Mouse (Mus musculus) stomach, postnatal 0 days (tissue): Measurements from ENCODE around the gene Spata2. TPM values are rescaled to one million over a fixed set of nuclear protein-coding genes. Genes with fewer than 3 reads are reported as not detected.

Experiments
- ATAC-seq: fragments of 200-750 bp; cut with Nextera tagmentation; 2 replicates; pipeline ENCODE4 v1.8.0; 2017; ENCODE audit not compliant: low FRiP score, low TSS enrichment
- DNase-seq: peaks from one replicate; pipeline ENCODE4 v3.0.0-alpha.2; 2016; ENCODE audit warnings: low spot score
- H3K27ac ChIP-seq: fragments of 300-500 bp; sonication (generic); replicated peaks from 2 replicates; pipeline ENCODE4 v1.5.1; 2014; ENCODE audit warnings: mild to moderate bottlenecking, control low read depth
- H3K27me3 ChIP-seq: fragments of 300-500 bp; sonication (generic); 2 replicates; pipeline ENCODE4 v1.6.1; 2014; ENCODE audit warnings: low read length; ENCODE audit not compliant: control insufficient read depth, insufficient read depth
- H3K36me3 ChIP-seq: fragments of 300-500 bp; sonication (generic); 2 replicates; pipeline ENCODE4 v1.6.1; 2014; ENCODE audit warnings: low read length, mixed read lengths; ENCODE audit not compliant: control insufficient read depth, insufficient read depth
- H3K4me1 ChIP-seq: fragments of 300-500 bp; sonication (generic); replicated peaks from 2 replicates; pipeline ENCODE4 v1.6.1; 2014; ENCODE audit warnings: antibody characterized with exemption; ENCODE audit not compliant: control insufficient read depth, insufficient read depth
- H3K4me2 ChIP-seq: fragments of 300-500 bp; sonication (generic); replicated peaks from 2 replicates; pipeline ENCODE4 v1.6.1; 2014; ENCODE audit warnings: low read depth, mild to moderate bottlenecking, control low read depth, moderate library complexity
- H3K4me3 ChIP-seq: fragments of 300-500 bp; sonication (generic); 2 replicates; pipeline ENCODE4 v1.5.1; 2014; ENCODE audit warnings: low read depth, low read length, control low read depth
- H3K9ac ChIP-seq: fragments of 300-500 bp; sonication (generic); 2 replicates; pipeline ENCODE4 v1.6.1; 2014; ENCODE audit warnings: mild to moderate bottlenecking, low read length, control low read depth, mixed read lengths
- H3K9me3 ChIP-seq: fragments of 300-500 bp; sonication (generic); 2 replicates; pipeline ENCODE4 v1.6.1; 2016; ENCODE audit warnings: low read length; ENCODE audit not compliant: control insufficient read depth
- CTCF ChIP-seq: IDR thresholded peaks from 2 replicates; pipeline ENCODE4 v1.5.1; 2016; ENCODE audit warnings: antibody characterized with exemption, low read depth, mild to moderate bottlenecking, moderate library complexity
- EP300 ChIP-seq: optimal IDR thresholded peaks from 2 replicates; pipeline ENCODE3; 2016; ENCODE audit warnings: antibody characterized with exemption
- WGBS: fragments of 180-500 bp; shearing (Covaris S2); extraction: QIAGEN DNeasy Blood & Tissue Kit; methylation state at CpG from one replicate; pipeline ENCODE4 v1.1.7; 2014; 5-methylcytosine and 5-hydroxymethylcytosine counted together
- polyA plus RNA-seq: library from polyadenylated mRNA; unstranded; fragments of >200 nt; fragmentation: Nextera tagmentation; extraction: Ambion mirVana; gene quantifications from 2 replicates; pipeline ENCODE4 v1.2.1, GENCODE M21; 2015

Gene Spata2
- polyA plus RNA-seq, 1 experiment from 2014 or later: 9.4 TPM

DNA sequence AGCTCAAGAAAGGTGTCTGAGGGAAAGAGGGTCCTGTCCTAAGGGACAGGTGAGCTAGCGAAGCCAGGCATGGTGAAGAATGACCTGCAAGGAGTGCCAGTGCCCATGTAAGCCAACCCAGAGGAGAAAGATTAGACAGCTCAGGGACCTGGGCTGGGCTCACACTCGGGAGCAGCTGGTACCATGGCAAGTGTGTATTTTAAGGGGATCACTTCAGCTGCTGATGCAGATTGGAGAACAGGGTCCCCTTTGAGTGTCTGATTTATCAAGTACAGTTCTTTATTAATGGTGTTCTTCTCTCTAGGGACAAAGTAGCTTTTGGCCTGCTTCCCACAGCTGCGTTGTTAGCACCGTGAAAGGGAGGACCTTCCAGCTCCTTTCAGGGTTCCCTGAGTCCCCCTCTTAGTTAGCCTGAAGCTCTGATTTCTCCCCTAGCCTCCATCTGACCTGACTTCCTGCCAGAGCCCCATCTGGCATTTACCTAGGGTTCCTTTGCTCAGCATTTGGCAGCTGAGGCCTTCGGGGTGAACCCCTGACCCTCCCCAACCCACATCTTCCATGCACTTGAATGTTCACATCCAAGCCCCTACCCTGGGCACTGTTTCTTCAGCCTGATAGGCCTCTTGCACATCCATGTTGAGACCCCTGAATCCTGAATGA, 36.2 kb downstream of the Spata2 start:
- no peak for ATAC-seq
- no peak overlapping the region for H3K4me3 ChIP-seq
- peaks cover 14% of the 10 kb centered on the region for H3K36me3 ChIP-seq
- H3K4me2 ChIP-seq: no peak overlapping the region
- H3K27ac ChIP-seq: no peak overlapping the region
- DNase-seq: no peak
- TF ChIP-seq EP300 (no peak), CTCF (no peak)
- no peak overlapping the region for H3K9ac ChIP-seq
- no peaks in the 10 kb centered on the region for H3K9me3 ChIP-seq
- no peaks in the 10 kb centered on the region for H3K4me1 ChIP-seq
- no peaks in the 10 kb centered on the region for H3K27me3 ChIP-seq
- WGBS: 84% methylated on average over 5 of the region's 5 CpGs

DNA sequence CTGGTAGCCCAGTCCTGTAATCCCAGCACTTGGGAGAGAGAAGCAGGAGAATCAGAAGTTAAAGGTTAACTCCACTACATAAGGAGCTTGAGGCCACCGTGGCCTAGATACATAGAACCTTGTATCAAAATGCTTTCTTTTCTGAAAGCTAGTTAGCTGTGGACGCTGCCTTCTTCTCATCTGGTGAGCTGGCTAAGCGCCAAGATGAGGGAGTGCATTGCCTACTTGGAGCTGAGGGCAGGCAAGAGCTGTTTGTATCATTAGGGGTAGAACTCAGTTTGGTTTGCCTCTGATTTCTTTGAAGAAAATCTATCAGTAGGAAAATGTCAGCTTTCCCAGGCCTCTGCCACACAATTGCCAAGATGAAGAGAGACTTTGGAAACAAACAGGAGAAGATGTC, 38.9 kb downstream of the Spata2 start:
- WGBS: 51% methylated on average over 3 of the region's 3 CpGs
- TF ChIP-seq EP300: no peak
- TF ChIP-seq CTCF: no peak
- H3K9me3 ChIP-seq: no peaks in the 10 kb centered on the region
- H3K9ac ChIP-seq: no peak overlapping the region
- H3K27me3 ChIP-seq: no peaks in the 10 kb centered on the region
- H3K4me3 ChIP-seq: no peak overlapping the region
- H3K36me3 ChIP-seq: peaks cover 14% of the 10 kb centered on the region
- no peak for DNase-seq
- no peak for ATAC-seq
- H3K27ac ChIP-seq: no peak overlapping the region
- no peak overlapping the region for H3K4me2 ChIP-seq
- H3K4me1 ChIP-seq: no peaks in the 10 kb centered on the region

DNA sequence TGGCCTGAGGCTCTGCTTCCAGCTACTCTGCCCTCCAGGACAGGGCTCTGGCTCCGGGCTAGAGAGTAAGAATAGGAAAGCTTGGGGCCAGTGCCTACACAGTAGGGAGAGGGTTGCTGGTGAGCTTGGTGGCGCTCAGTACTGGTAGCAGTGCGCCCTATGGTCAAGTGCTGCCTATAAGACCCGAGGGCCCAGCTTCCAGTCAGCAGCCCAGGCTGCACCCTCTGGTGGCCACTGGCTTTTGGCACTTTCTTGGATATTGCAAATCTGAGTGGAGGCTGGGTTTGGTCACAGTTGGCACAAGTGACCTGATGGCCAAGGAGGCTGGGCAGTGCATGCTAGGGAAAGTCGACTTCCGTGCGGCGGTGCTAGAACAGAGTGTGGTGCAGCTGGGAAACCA, 42.0 kb downstream of the Spata2 start:
- Histone ChIP-seq H3K27me3 (no peaks in the 10 kb centered on the region), H3K27ac (no peak overlapping the region), H3K4me1 (no peaks in the 10 kb centered on the region), H3K36me3 (peaks cover 14% of the 10 kb centered on the region), H3K9ac (no peak overlapping the region), H3K4me3 (no peak overlapping the region), H3K9me3 (no peaks in the 10 kb centered on the region), H3K4me2 (no peak overlapping the region)
- DNase-seq (no peak), ATAC-seq (peak; percentile 28; the same call in 1 of the 2 replicates)
- TF ChIP-seq EP300 (no peak), CTCF (peak; percentile 50)
- WGBS: 88% methylated on average over 8 of the region's 8 CpGs

DNA sequence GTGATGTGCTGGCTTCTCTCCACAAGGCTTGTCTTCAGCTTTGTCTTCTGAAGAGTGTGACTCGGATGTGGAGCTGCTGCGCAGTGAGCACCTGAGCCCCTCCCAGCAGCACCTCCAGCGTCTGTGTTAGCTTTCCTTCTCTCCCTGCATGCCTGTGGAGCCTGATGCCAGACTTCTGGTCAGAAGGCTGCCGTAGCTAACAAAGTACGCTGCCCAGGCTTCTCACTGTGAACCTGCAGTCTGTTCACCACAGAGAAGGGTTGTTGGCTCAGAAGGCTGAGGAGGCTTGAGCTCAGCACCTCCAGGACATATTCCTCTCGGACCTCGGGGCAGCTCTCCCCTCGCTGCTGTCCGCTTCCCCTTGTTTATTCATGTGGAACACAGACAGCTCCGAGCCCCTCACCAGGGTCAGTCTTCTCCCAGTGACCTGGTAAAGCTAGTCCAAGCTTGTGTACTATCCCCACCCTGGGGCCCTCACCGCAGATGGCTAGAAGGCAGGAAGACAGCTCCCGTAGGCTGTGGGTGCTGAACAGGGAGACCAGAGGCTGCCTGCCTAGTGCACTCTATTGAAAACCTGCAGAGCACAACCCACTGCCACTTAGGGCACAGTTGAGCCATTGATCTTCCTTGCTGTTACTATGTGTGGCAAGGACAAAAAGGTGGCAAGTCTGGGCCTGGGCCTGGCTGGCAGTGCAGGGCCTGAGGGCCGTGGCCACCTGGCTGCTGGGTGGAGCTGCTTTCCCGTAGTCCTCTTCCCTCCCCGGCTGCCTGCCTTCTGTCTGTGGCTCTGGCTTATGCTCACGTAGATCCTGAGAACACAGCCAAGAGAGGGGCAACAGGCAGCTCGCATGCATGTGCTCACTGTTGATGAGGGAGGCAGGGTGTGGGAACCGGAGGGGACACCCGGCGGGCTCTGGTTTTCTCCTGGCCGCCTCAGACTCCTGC, 43.1 kb downstream of the Spata2 start:
- H3K27me3 ChIP-seq: no peaks in the 10 kb centered on the region
- TF ChIP-seq CTCF: no peak
- no peak for TF ChIP-seq EP300
- 77% methylated on average over 21 of the region's 21 CpGs for WGBS
- no peak overlapping the region for H3K4me3 ChIP-seq
- no peaks in the 10 kb centered on the region for H3K9me3 ChIP-seq
- H3K4me1 ChIP-seq: no peaks in the 10 kb centered on the region
- H3K4me2 ChIP-seq: no peak overlapping the region
- 0 out of 2 replicates have a peak overlapping the region, but pooled peaks have one; percentile 24 for H3K27ac ChIP-seq
- no peak for DNase-seq
- no peak overlapping the region for H3K9ac ChIP-seq
- peaks cover 8% of the 10 kb centered on the region; the same call in 1 of the 2 replicates for H3K36me3 ChIP-seq
- ATAC-seq: peak; percentile 25; the same call in 1 of the 2 replicates

DNA sequence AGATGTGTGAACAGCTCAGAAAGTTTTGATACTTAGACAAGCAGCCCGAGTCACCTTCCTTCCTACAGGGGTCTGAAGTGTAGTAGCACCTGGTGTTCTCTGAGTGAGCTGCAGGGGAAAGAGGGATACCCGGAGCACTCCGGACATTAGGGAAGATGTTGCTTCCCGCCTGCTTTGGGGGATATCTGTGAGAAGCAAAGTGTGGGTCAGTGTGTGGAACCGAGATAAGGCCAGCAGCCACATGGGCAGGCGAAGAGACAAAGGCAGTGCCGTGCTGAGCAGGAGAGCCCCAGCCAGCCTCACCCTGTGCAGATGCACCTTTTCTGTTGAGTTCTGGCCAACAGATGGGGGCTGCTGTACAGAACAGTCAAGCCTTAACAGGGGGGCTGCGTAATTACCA, 45.1 kb downstream of the Spata2 start:
- Histone ChIP-seq H3K9ac (no peak overlapping the region), H3K36me3 (no peaks in the 10 kb centered on the region), H3K4me3 (no peak overlapping the region), H3K27me3 (no peaks in the 10 kb centered on the region), H3K4me2 (no peak overlapping the region), H3K9me3 (no peaks in the 10 kb centered on the region), H3K27ac (no peak overlapping the region), H3K4me1 (no peaks in the 10 kb centered on the region)
- TF ChIP-seq EP300 (no peak), CTCF (no peak)
- WGBS: 90% methylated on average over 8 of the region's 8 CpGs
- ATAC-seq (no peak), DNase-seq (no peak)
